Mouse (Mus musculus) natural killer cell, adult 2 months (primary cell): ENCODE data around the gene Pard3b.

Experiments
- DNase-seq, 2 experiments: peaks; one replicate each; pipeline ENCODE4 v3.0.0; 2022; ENCODE audit warnings: low spot score in 2 of 2

Gene Pard3b

GRCm38 (mm10) chr1:62635203-62635602 is 996.6 kb downstream of the Pard3b start:
- DNase-seq: no peak

GRCm38 (mm10) chr1:62636906-62637673 is 998.5 kb downstream of the Pard3b start:
- no peak for DNase-seq

- no peak for DNase-seq
Observed at GRCm38 (mm10) chr1:62639012-62639411, 1000.4 kb downstream of the Pard3b start.

GRCm38 (mm10) chr1:62639440-62639839 is 1000.8 kb downstream of the Pard3b start:
- no peak for DNase-seq

- no peak for DNase-seq
Observed at GRCm38 (mm10) chr1:62644631-62645278, 1006.1 kb downstream of the Pard3b start.

- no peak for DNase-seq
Observed at GRCm38 (mm10) chr1:62646812-62647211, 1008.2 kb downstream of the Pard3b start.

GRCm38 (mm10) chr1:62648116-62648515 is 1009.5 kb downstream of the Pard3b start:
- DNase-seq: no peak

- no peak for DNase-seq
Observed at GRCm38 (mm10) chr1:62648591-62648990, 1010.0 kb downstream of the Pard3b start.

- no peak for DNase-seq
Observed at GRCm38 (mm10) chr1:62650491-62650890, 1011.9 kb downstream of the Pard3b start.

- no peak for DNase-seq
Observed at GRCm38 (mm10) chr1:62654436-62654835, 1015.8 kb downstream of the Pard3b start.

GRCm38 (mm10) chr1:62664960-62665645 is 1026.5 kb downstream of the Pard3b start:
- no peak for DNase-seq

GRCm38 (mm10) chr1:62665771-62666730 is 1027.4 kb downstream of the Pard3b start:
- DNase-seq: no peak

GRCm38 (mm10) chr1:62666780-62667179 is 1028.2 kb downstream of the Pard3b start:
- no peak for DNase-seq

GRCm38 (mm10) chr1:62678611-62679344 is 1040.2 kb downstream of the Pard3b start:
- no peak for DNase-seq

GRCm38 (mm10) chr1:62679466-62679865 is 1040.8 kb downstream of the Pard3b start:
- DNase-seq: no peak

- no peak for DNase-seq
Observed at GRCm38 (mm10) chr1:62682456-62683385, 1044.1 kb downstream of the Pard3b start.

- no peak for DNase-seq
Observed at GRCm38 (mm10) chr1:62683498-62683897, 1044.9 kb downstream of the Pard3b start.

GRCm38 (mm10) chr1:62687511-62687910 is 1048.9 kb downstream of the Pard3b start:
- no peak for DNase-seq

GRCm38 (mm10) chr1:62691175-62691574 is 1052.6 kb downstream of the Pard3b start:
- DNase-seq: no peak
